Mouse (Mus musculus): ENCODE data around the gene Gm15013. TPM values are rescaled to one million over a fixed set of nuclear protein-coding genes. Genes with fewer than 3 reads are reported as not detected.

The Gm15013 gene
- polyA plus RNA-seq, 1 experiment from 2014 or later, result not detected

Other genes with a start within 250 kb of the Gm15013 start
- 1.9 and 2.2 TPM in 2 replicates for gene D330045A20Rik, start 234.1 kb downstream of the Gm15013 start, polyA plus RNA-seq (2015; fragmentation: Nextera tagmentation; extraction: Ambion mirVana)
- gene Rnf128, start 151.2 kb downstream of the Gm15013 start, polyA plus RNA-seq (2015; fragmentation: Nextera tagmentation; extraction: Ambion mirVana), result 35.9 and 38.5 TPM in 2 replicates
- gene Tbc1d8b, start 29.5 kb downstream of the Gm15013 start, polyA plus RNA-seq (2015; fragmentation: Nextera tagmentation; extraction: Ambion mirVana), result 3.0 and 3.3 TPM in 2 replicates
- gene Ripply1, start 67.9 kb upstream of the Gm15013 start, polyA plus RNA-seq (2015; fragmentation: Nextera tagmentation; extraction: Ambion mirVana), result 0.42 TPM in 1 of 2 replicates, not detected in the other
- 31.2 and 31.6 TPM in 2 replicates for gene Cldn2, start 86.3 kb upstream of the Gm15013 start, polyA plus RNA-seq (2015; fragmentation: Nextera tagmentation; extraction: Ambion mirVana)
- 12.7 and 13.8 TPM in 2 replicates for gene Morc4, start 157.2 kb upstream of the Gm15013 start, polyA plus RNA-seq (2015; fragmentation: Nextera tagmentation; extraction: Ambion mirVana)

Measured in kidney, embryonic 15.5 days (tissue).